Mouse (Mus musculus) liver, embryonic 14.5 days (tissue): ENCODE data around the gene Espn. TPM values are rescaled to one million over a fixed set of nuclear protein-coding genes. Genes with fewer than 3 reads are reported as not detected.

ENCODE experiments used
- ATAC-seq: fragments of 200-750 bp; cut with Nextera tagmentation; 2 replicates; pipeline ENCODE4 v1.8.0; 2017; ENCODE audit warnings: moderate number of reproducible peaks, mild to moderate bottlenecking, moderate library complexity; ENCODE audit not compliant: insufficient read depth
- DNase-seq, 3 experiments: peaks; one replicate each; pipeline ENCODE4 v3.0.0-alpha.2; 2012 to 2013; ENCODE audit warnings: low read depth in 3 of 3, low spot score in 3 of 3
- H3K27ac ChIP-seq: fragments of 300-500 bp; sonication (generic); 2 replicates; pipeline ENCODE4 v1.5.1; 2014; ENCODE audit warnings: moderate library complexity, mild to moderate bottlenecking, control low read depth, inconsistent platforms
- H3K27me3 ChIP-seq: fragments of 300-500 bp; sonication (generic); 2 replicates; pipeline ENCODE4 v1.6.1; 2014; ENCODE audit warnings: mild to moderate bottlenecking, low read length, moderate library complexity; ENCODE audit not compliant: control insufficient read depth, insufficient read depth
- H3K36me3 ChIP-seq: fragments of 300-500 bp; sonication (generic); replicated peaks from 2 replicates; pipeline ENCODE4 v1.6.1; 2014; ENCODE audit warnings: low read depth; ENCODE audit not compliant: control insufficient read depth, insufficient read depth
- H3K4me1 ChIP-seq, 2 experiments: fragments of 200-500 bp in 1 of 2; fragments of 300-500 bp in 1 of 2; sonication (generic) in 1 of 2; replicated peaks; 2 replicates each; pipeline ENCODE4 v1.6.1; 2012 to 2014; ENCODE audit warnings: antibody characterized with exemption in 1 of 2, inconsistent platforms in 1 of 2, low read length in 1 of 2; ENCODE audit not compliant: control insufficient read depth in 2 of 2, insufficient read depth in 2 of 2
- H3K4me2 ChIP-seq: fragments of 300-500 bp; sonication (generic); 2 replicates; pipeline ENCODE4 v1.6.1; 2014; ENCODE audit warnings: low read depth, mild to moderate bottlenecking, control low read depth, moderate library complexity
- H3K4me3 ChIP-seq, 2 experiments: fragments of 200-500 bp in 1 of 2; fragments of 300-500 bp in 1 of 2; sonication (generic) in 1 of 2; 2 replicates each; pipeline ENCODE4 v1.5.1; 2012 to 2014; ENCODE audit warnings: low read depth in 2 of 2, low read length in 2 of 2, mild to moderate bottlenecking in 2 of 2, control low read depth in 1 of 2, inconsistent platforms in 1 of 2, moderate library complexity in 1 of 2; ENCODE audit not compliant: insufficient read depth in 1 of 2
- H3K9ac ChIP-seq: fragments of 300-500 bp; sonication (generic); replicated peaks from 2 replicates; pipeline ENCODE4 v1.6.1; 2014; ENCODE audit warnings: mild to moderate bottlenecking, control low read depth, moderate library complexity
- H3K9me3 ChIP-seq: fragments of 300-500 bp; sonication (generic); 2 replicates; pipeline ENCODE4 v1.6.1; 2016; ENCODE audit warnings: low read length, mixed read lengths; ENCODE audit not compliant: control insufficient read depth
- CTCF ChIP-seq: IDR thresholded peaks from 2 replicates; pipeline ENCODE4 v1.5.1; 2016; ENCODE audit warnings: antibody characterized with exemption, low read depth, control low read depth
- EP300 ChIP-seq: IDR thresholded peaks from 2 replicates; pipeline ENCODE4 v1.6.1; 2016; ENCODE audit warnings: antibody characterized with exemption, low read depth
- WGBS: fragments of 180-500 bp; shearing (Covaris S2); extraction: QIAGEN DNeasy Blood & Tissue Kit; methylation state at CpG from one replicate; pipeline ENCODE4 v1.1.7; 2014; ENCODE audit not compliant: insufficient replicate concordance; 5-methylcytosine and 5-hydroxymethylcytosine counted together
- polyA plus RNA-seq, 2 experiments: library from polyadenylated mRNA; depleted of rRNA in 1 of 2; stranded (reverse) in 1 of 2; unstranded in 1 of 2; fragments of >200 nt; fragmentation: Nextera tagmentation in 1 of 2; extraction: Ambion mirVana in 1 of 2; gene quantifications; 2 replicates each; pipeline versions ENCODE4 v1.2.1 to v1.2.3; 2012 to 2014

Gene Espn
- polyA plus RNA-seq, 2 experiments: 1.2 TPM

DNA sequence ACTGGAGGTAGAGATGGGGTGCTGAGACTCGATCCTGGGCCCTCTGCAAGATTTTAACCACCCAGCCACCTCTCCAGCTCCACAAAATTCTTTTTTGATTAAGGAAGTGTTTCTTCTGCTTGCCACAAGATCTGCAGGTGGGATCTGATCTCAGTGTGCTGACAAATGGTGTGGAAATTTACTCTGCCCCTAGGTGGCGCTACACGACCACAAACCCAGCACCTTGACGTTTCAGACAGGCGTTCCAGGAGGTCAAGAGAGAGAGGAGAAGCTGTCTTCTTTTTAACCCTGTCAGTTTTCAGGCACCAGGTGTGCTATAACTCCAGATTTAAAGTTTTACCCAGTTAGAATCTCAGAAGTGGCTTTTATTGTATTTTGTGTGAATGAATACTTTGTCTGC, 20.9 kb upstream of the Espn start:
- DNase-seq: peak; percentile 56 to 60 (median 56)
- WGBS: 0% methylated on average over 5 of the region's 5 CpGs
- H3K9me3 ChIP-seq: no peaks in the 10 kb centered on the region
- no peak for ATAC-seq
- peaks cover 4 to 5% of the 10 kb centered on the region in 2 experiments; a peak in 3 of 4 replicates for H3K4me1 ChIP-seq
- no peak overlapping the region for H3K9ac ChIP-seq
- H3K36me3 ChIP-seq: no peaks in the 10 kb centered on the region
- H3K27me3 ChIP-seq: no peaks in the 10 kb centered on the region
- no peak overlapping the region for H3K4me2 ChIP-seq
- no peak overlapping the region for H3K4me3 ChIP-seq
- TF ChIP-seq EP300 (no peak), CTCF (peak; percentile 92)
- no peak overlapping the region for H3K27ac ChIP-seq

DNA sequence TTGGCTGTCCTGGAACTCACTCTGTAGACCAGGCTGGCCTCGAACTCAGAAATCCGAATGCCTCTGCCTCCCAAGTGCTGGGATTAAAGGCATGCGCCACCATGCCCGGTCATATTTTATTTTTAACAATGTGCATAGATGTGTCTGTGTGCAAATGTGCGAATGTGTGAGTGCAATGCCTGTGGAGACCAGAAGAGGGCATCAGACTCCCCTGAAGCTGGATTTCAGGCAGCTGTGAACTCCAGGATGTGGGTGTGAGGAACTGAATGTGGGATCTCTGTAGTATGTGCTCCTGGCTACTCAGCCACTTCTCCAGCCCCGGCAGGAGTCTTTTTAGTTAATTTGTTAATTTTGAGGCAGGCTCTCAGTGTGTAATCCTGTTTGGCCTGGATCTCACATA, 19.4 kb upstream of the Espn start:
- Histone ChIP-seq H3K27me3 (no peaks in the 10 kb centered on the region), H3K9ac (no peak overlapping the region), H3K9me3 (no peaks in the 10 kb centered on the region), H3K27ac (no peak overlapping the region), H3K4me1 (no peaks in the 10 kb centered on the region), H3K36me3 (no peaks in the 10 kb centered on the region), H3K4me2 (no peak overlapping the region), H3K4me3 (no peak overlapping the region)
- DNase-seq: no peak
- TF ChIP-seq EP300 (no peak), CTCF (peak; percentile 60)
- no peak for ATAC-seq
- 65% methylated on average over 6 of the region's 6 CpGs for WGBS

DNA sequence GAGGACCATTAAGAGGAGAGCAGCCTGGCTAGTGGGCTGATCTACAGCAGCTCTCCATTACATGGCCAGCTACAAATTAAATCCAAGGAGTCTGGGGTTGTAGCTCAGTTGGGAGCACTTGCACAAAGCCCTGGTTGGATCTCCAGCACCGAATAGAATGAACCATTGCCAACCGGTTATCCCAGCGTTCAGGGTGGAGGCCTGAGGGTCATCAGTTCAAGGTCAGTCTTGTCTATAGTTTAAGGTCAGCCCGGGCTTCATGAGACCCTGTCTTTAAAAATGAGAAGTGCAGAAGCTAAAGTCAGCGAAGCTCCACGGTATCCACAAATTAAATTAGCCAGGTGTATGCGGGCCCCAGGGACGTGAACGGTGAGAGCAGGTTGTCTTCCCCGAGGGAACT, 18.1 kb upstream of the Espn start:
- ATAC-seq (no peak), DNase-seq (no peak)
- H3K27ac ChIP-seq: no peak overlapping the region
- no peak overlapping the region for H3K4me3 ChIP-seq
- no peaks in the 10 kb centered on the region; a peak in 1 of 4 replicates for H3K4me1 ChIP-seq
- no peak for TF ChIP-seq EP300
- TF ChIP-seq CTCF: no peak
- H3K9ac ChIP-seq: no peak overlapping the region
- no peaks in the 10 kb centered on the region for H3K36me3 ChIP-seq
- no peaks in the 10 kb centered on the region for H3K27me3 ChIP-seq
- WGBS: 67% methylated on average over 10 of the region's 10 CpGs
- H3K9me3 ChIP-seq: no peaks in the 10 kb centered on the region
- no peak overlapping the region for H3K4me2 ChIP-seq

DNA sequence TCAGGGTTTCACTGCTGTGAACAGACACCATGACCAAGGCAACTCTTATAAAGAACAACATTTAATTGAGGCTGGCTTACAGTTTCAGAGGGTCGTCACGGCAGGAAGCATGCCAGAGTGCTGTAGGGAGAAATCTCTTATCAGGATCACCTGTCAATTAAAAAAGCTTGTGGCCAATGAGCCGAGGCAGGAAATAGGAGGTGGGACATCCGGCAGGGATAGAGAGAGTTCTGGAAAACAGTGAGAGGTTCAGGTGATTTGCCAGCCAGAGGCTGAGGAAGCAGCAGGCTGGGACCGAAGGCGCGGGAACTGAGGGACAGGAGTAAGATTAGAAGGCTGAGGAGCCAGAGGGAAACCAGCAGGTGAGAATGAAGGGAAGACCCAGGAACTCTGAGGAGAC, 16.9 kb upstream of the Espn start:
- Histone ChIP-seq H3K9me3 (no peaks in the 10 kb centered on the region), H3K27me3 (no peaks in the 10 kb centered on the region), H3K27ac (no peak overlapping the region), H3K4me1 (no peaks in the 10 kb centered on the region; a peak in 1 of 4 replicates), H3K4me3 (no peak overlapping the region), H3K36me3 (no peaks in the 10 kb centered on the region), H3K9ac (no peak overlapping the region), H3K4me2 (no peak overlapping the region)
- DNase-seq (no peak), ATAC-seq (no peak)
- TF ChIP-seq CTCF (no peak), EP300 (no peak)
- WGBS: 57% methylated on average over 7 of the region's 7 CpGs

DNA sequence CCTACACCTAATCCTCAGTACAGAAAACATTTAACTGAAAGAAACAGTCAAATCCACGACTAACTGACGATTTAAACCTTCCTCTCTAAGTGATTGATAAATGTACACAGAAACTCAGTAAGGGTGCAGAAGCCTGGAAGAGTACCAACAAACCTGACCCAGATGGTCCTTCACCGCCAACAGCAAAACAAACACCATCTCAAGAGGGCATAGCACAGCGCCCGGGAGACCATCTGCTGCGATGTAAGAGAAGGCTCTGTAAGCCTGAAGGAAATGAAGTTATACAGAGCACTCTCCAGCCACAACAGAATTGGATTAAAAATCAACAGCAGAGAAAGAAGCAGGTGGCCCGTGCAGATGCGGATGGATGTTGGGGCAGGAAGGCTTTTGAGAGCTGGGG, 15.9 kb upstream of the Espn start:
- no peak for DNase-seq
- H3K9ac ChIP-seq: no peak overlapping the region
- WGBS: 69% methylated on average over 8 of the region's 8 CpGs

More for the DNA sequence above, 15.9 kb upstream of the Espn start:
- Histone ChIP-seq H3K36me3 (no peaks in the 10 kb centered on the region), H3K27me3 (no peaks in the 10 kb centered on the region), H3K4me2 (no peak overlapping the region), H3K9me3 (no peaks in the 10 kb centered on the region), H3K27ac (no peak overlapping the region), H3K4me3 (no peak overlapping the region), H3K4me1 (no peaks in the 10 kb centered on the region; a peak in 1 of 4 replicates)
- no peak for TF ChIP-seq CTCF
- no peak for TF ChIP-seq EP300
- ATAC-seq: no peak
